Mouse (Mus musculus) lung, embryonic 16.5 days (tissue): Measurements from ENCODE around the gene Snrpf. TPM values are rescaled to one million over a fixed set of nuclear protein-coding genes. Genes with fewer than 3 reads are reported as not detected.

Experiments
- ATAC-seq: fragments of 200-750 bp; cut with Nextera tagmentation; 2 replicates; pipeline ENCODE4 v1.8.0; 2017; ENCODE audit warnings: low read depth, mild to moderate bottlenecking, moderate library complexity
- H3K27ac ChIP-seq: fragments of 300-500 bp; sonication (generic); 2 replicates; pipeline ENCODE4 v1.5.1; 2014; ENCODE audit warnings: mild to moderate bottlenecking, control low read depth, low read length
- H3K27me3 ChIP-seq: fragments of 300-500 bp; sonication (generic); 2 replicates; pipeline ENCODE4 v1.6.1; 2014; ENCODE audit warnings: low read depth, low read length, mixed read lengths; ENCODE audit not compliant: control insufficient read depth, insufficient read depth
- H3K36me3 ChIP-seq: fragments of 300-500 bp; sonication (generic); 2 replicates; pipeline ENCODE4 v1.6.1; 2014; ENCODE audit warnings: low read length; ENCODE audit not compliant: control insufficient read depth, insufficient read depth
- H3K4me1 ChIP-seq: fragments of 300-500 bp; sonication (generic); replicated peaks from 2 replicates; pipeline ENCODE4 v1.6.1; 2014; ENCODE audit warnings: low read length, mixed read lengths; ENCODE audit not compliant: control insufficient read depth, insufficient read depth
- H3K4me2 ChIP-seq: fragments of 300-500 bp; sonication (generic); 2 replicates; pipeline ENCODE4 v1.6.1; 2014; ENCODE audit warnings: low read depth, low read length, control low read depth
- H3K4me3 ChIP-seq: fragments of 300-500 bp; sonication (generic); 2 replicates; pipeline ENCODE4 v1.5.1; 2014; ENCODE audit warnings: mild to moderate bottlenecking, low read length, control low read depth
- H3K9ac ChIP-seq: fragments of 300-500 bp; sonication (generic); 2 replicates; pipeline ENCODE4 v1.6.1; 2014; ENCODE audit warnings: low read length, control low read depth
- H3K9me3 ChIP-seq: fragments of 300-500 bp; sonication (generic); 2 replicates; pipeline ENCODE4 v1.6.1; 2016; ENCODE audit warnings: low read length; ENCODE audit not compliant: control insufficient read depth
- WGBS: fragments of 180-500 bp; shearing (Covaris S2); extraction: QIAGEN DNeasy Blood & Tissue Kit; methylation state at CpG from one replicate; pipeline ENCODE4 v1.1.7; 2014; 5-methylcytosine and 5-hydroxymethylcytosine counted together
- polyA plus RNA-seq: library from polyadenylated mRNA; unstranded; fragments of >200 nt; fragmentation: Nextera tagmentation; extraction: Ambion mirVana; gene quantifications from 2 replicates; pipeline ENCODE4 v1.2.1, GENCODE M21; 2015

Gene Snrpf
- polyA plus RNA-seq, 1 experiment from 2014 or later: 105 TPM

GRCm38 (mm10) chr10:93544172-93544571 lies 45.3 kb downstream of the Snrpf start:
- no peak overlapping the region for H3K4me3 ChIP-seq
- H3K4me1 ChIP-seq: peaks cover 6% of the 10 kb centered on the region
- no peaks in the 10 kb centered on the region for H3K27me3 ChIP-seq
- WGBS: 69% methylated on average over 5 of the region's 5 CpGs
- no peak overlapping the region for H3K9ac ChIP-seq
- no peaks in the 10 kb centered on the region for H3K9me3 ChIP-seq
- no peak for ATAC-seq
- no peak overlapping the region for H3K27ac ChIP-seq
- no peaks in the 10 kb centered on the region for H3K36me3 ChIP-seq
- no peak overlapping the region for H3K4me2 ChIP-seq

GRCm38 (mm10) chr10:93543176-93543575 lies 46.3 kb downstream of the Snrpf start:
- Histone ChIP-seq H3K9ac (no peak overlapping the region), H3K27me3 (no peaks in the 10 kb centered on the region), H3K4me2 (no peak overlapping the region), H3K27ac (no peak overlapping the region), H3K4me1 (peaks cover 6% of the 10 kb centered on the region), H3K36me3 (no peaks in the 10 kb centered on the region), H3K4me3 (no peak overlapping the region), H3K9me3 (no peaks in the 10 kb centered on the region)
- ATAC-seq: no peak
- WGBS: 55% methylated on average over 6 of the region's 6 CpGs

GRCm38 (mm10) chr10:93542356-93542755 lies 47.1 kb downstream of the Snrpf start:
- H3K4me1 ChIP-seq: peaks cover 6% of the 10 kb centered on the region
- no peaks in the 10 kb centered on the region for H3K36me3 ChIP-seq
- no peak overlapping the region for H3K4me3 ChIP-seq
- no peaks in the 10 kb centered on the region; the same call in 1 of the 2 replicates for H3K27me3 ChIP-seq
- no peak overlapping the region for H3K27ac ChIP-seq
- no peak for ATAC-seq
- no peak overlapping the region for H3K9ac ChIP-seq
- H3K4me2 ChIP-seq: no peak overlapping the region
- no peaks in the 10 kb centered on the region for H3K9me3 ChIP-seq
- WGBS: 31% methylated on average over 4 of the region's 4 CpGs

GRCm38 (mm10) chr10:93541585-93541984 lies 47.9 kb downstream of the Snrpf start:
- no peaks in the 10 kb centered on the region for H3K36me3 ChIP-seq
- no peaks in the 10 kb centered on the region; the same call in 1 of the 2 replicates for H3K27me3 ChIP-seq
- peaks cover 6% of the 10 kb centered on the region for H3K4me1 ChIP-seq
- H3K9ac ChIP-seq: no peak overlapping the region
- H3K9me3 ChIP-seq: no peaks in the 10 kb centered on the region
- H3K4me3 ChIP-seq: no peak overlapping the region
- 63% methylated on average over 1 of the region's 1 CpGs for WGBS
- ATAC-seq: no peak
- H3K4me2 ChIP-seq: no peak overlapping the region
- H3K27ac ChIP-seq: no peak overlapping the region

GRCm38 (mm10) chr10:93540431-93541210 lies 48.9 kb downstream of the Snrpf start, which contains the start of gene Ccdc38:
TSS of gene Ccdc38 (plus strand) at chr10:93540632.
- H3K4me1 ChIP-seq: peaks cover 6% of the 10 kb centered on the region
- no peaks in the 10 kb centered on the region; the same call in 1 of the 2 replicates for H3K27me3 ChIP-seq
- H3K27ac ChIP-seq: peak within 1 kb of the TSS; percentile 41
- H3K9me3 ChIP-seq: no peaks in the 10 kb centered on the region
- WGBS: 54% methylated on average over 17 of the region's 17 CpGs
- peak within 1 kb of the TSS; percentile 82 for H3K4me2 ChIP-seq
- ATAC-seq: peak; percentile 19; the same call in 1 of the 2 replicates
- peak within 1 kb of the TSS; percentile 49 for H3K9ac ChIP-seq
- H3K4me3 ChIP-seq: peak within 1 kb of the TSS; percentile 50
- no peaks in the 10 kb centered on the region for H3K36me3 ChIP-seq

- peaks cover 6% of the 10 kb centered on the region for H3K4me1 ChIP-seq
- no peaks in the 10 kb centered on the region for H3K9me3 ChIP-seq
- H3K9ac ChIP-seq: peak within 1 kb of the TSS; percentile 49
- ATAC-seq: peak; percentile 97
- peak within 1 kb of the TSS; percentile 50 for H3K4me3 ChIP-seq
- peak within 1 kb of the TSS; percentile 82 for H3K4me2 ChIP-seq
- H3K36me3 ChIP-seq: no peaks in the 10 kb centered on the region
- 2% methylated on average over 35 of the region's 35 CpGs for WGBS
- H3K27me3 ChIP-seq: peaks cover 5% of the 10 kb centered on the region; the same call in 1 of the 2 replicates
- peak within 1 kb of the TSS; percentile 41 for H3K27ac ChIP-seq
Measured at GRCm38 (mm10) chr10:93539775-93540430, 49.6 kb downstream of the Snrpf start, which contains the start of gene Amdhd1. TSS of gene Amdhd1 (minus strand) at chr10:93540033.

GRCm38 (mm10) chr10:93538818-93539217 lies 50.7 kb downstream of the Snrpf start:
- Histone ChIP-seq H3K27me3 (peaks cover 6% of the 10 kb centered on the region; the same call in 1 of the 2 replicates), H3K27ac (no peak overlapping the region), H3K4me1 (peaks cover 6% of the 10 kb centered on the region), H3K36me3 (no peaks in the 10 kb centered on the region), H3K4me3 (no peak overlapping the region), H3K9ac (no peak overlapping the region), H3K9me3 (no peaks in the 10 kb centered on the region), H3K4me2 (no peak overlapping the region)
- no peak for ATAC-seq
- 46% methylated on average over 6 of the region's 6 CpGs for WGBS

- no peak overlapping the region for H3K27ac ChIP-seq
- no peak for ATAC-seq
- H3K4me1 ChIP-seq: peaks cover 6% of the 10 kb centered on the region
- 67% methylated on average over 2 of the region's 2 CpGs for WGBS
- H3K4me2 ChIP-seq: no peak overlapping the region
- no peak overlapping the region for H3K4me3 ChIP-seq
- no peaks in the 10 kb centered on the region for H3K9me3 ChIP-seq
- no peaks in the 10 kb centered on the region for H3K36me3 ChIP-seq
- no peak overlapping the region for H3K9ac ChIP-seq
- peaks cover 6% of the 10 kb centered on the region; the same call in 1 of the 2 replicates for H3K27me3 ChIP-seq
Measured at GRCm38 (mm10) chr10:93538287-93538686, 51.2 kb downstream of the Snrpf start.
